Mouse (Mus musculus) left cerebral cortex, adult 18-20 months (tissue): ENCODE measurements at regions not wholly inside any gene's neighbourhood (a gene's known extent, or its start where the extent isn't known, plus 50 kb on each side); places are given as distances from the start of the nearest gene placed in this dataset.
A peak's percentile ranks its signal among the peaks of the same experiment; 100 is the strongest.

ENCODE experiments used
- DNase-seq, 2 experiments: peaks; one replicate each; pipeline ENCODE4 v3.0.0; 2021 to 2022; ENCODE audit warnings: low spot score in 2 of 2, mixed read lengths in 1 of 2

GRCm38 (mm10) chr9:30174646-30175045 lies 211.7 kb upstream of the Ntm start:
- DNase-seq, result no peak

GRCm38 (mm10) chr9:30175376-30175775 lies 212.4 kb upstream of the Ntm start:
- no peak for DNase-seq

GRCm38 (mm10) chr9:30183409-30183808 lies 220.5 kb upstream of the Ntm start:
- no peak for DNase-seq

GRCm38 (mm10) chr9:30184996-30185763 lies 222.2 kb upstream of the Ntm start:
- DNase-seq, result no peak

- no peak for DNase-seq
Observed at GRCm38 (mm10) chr9:30186261-30186660, 223.3 kb upstream of the Ntm start.

- no peak for DNase-seq
Observed at GRCm38 (mm10) chr9:30190078-30190477, 227.1 kb upstream of the Ntm start.

- DNase-seq, result peak; percentile 61 to 75
Observed at GRCm38 (mm10) chr9:30191119-30191518, 228.2 kb upstream of the Ntm start.

GRCm38 (mm10) chr9:30191902-30192301 lies 229.0 kb upstream of the Ntm start:
- peak; percentile 7 to 29 for DNase-seq

- peak in 1 of 2 experiments; percentile 24 for DNase-seq
Observed at GRCm38 (mm10) chr9:30194866-30195265, 231.9 kb upstream of the Ntm start.

- DNase-seq, result no peak
Observed at GRCm38 (mm10) chr9:30202411-30202810, 224.5 kb upstream of the Snx19 start.

GRCm38 (mm10) chr9:30207631-30208030 lies 219.3 kb upstream of the Snx19 start:
- DNase-seq, result no peak

GRCm38 (mm10) chr9:30209806-30210205 lies 217.1 kb upstream of the Snx19 start:
- DNase-seq, result no peak

GRCm38 (mm10) chr9:30212471-30213075 lies 214.3 kb upstream of the Snx19 start:
- peak; percentile 63 to 81 for DNase-seq

- peak; percentile 60 to 71 for DNase-seq
Observed at GRCm38 (mm10) chr9:30234501-30235163, 192.3 kb upstream of the Snx19 start.

GRCm38 (mm10) chr9:30235791-30236190 lies 191.1 kb upstream of the Snx19 start:
- no peak for DNase-seq

GRCm38 (mm10) chr9:30242107-30242506 lies 184.8 kb upstream of the Snx19 start:
- DNase-seq, result no peak

GRCm38 (mm10) chr9:30264533-30265168 lies 162.3 kb upstream of the Snx19 start:
- peak; percentile 80 to 85 for DNase-seq

- no peak for DNase-seq
Observed at GRCm38 (mm10) chr9:30271081-30271480, 155.8 kb upstream of the Snx19 start.

GRCm38 (mm10) chr9:30273836-30274235 lies 153.1 kb upstream of the Snx19 start:
- DNase-seq, result no peak

GRCm38 (mm10) chr9:30278231-30278630 lies 148.7 kb upstream of the Snx19 start:
- no peak for DNase-seq

GRCm38 (mm10) chr9:30283080-30283770 lies 143.7 kb upstream of the Snx19 start:
- no peak for DNase-seq
